Mouse (Mus musculus) gastrocnemius, adult 2 months (tissue): Measurements from ENCODE around the gene 4930455H04Rik. TPM values are rescaled to one million over a fixed set of nuclear protein-coding genes. Genes with fewer than 3 reads are reported as not detected.

Source experiments
- DNase-seq: peaks from one replicate; pipeline ENCODE4 v3.0.0; 2022
- H3K27ac ChIP-seq: fragments of 200-600 bp; 2 replicates; pipeline ENCODE4 v1.8.1; 2022; ENCODE audit warnings: mild to moderate bottlenecking
- H3K4me3 ChIP-seq: fragments of 200-600 bp; 2 replicates; pipeline ENCODE4 v1.8.1; 2022; ENCODE audit warnings: mild to moderate bottlenecking, moderate library complexity
- CTCF ChIP-seq: fragments of 200-600 bp; IDR thresholded peaks from 2 replicates; pipeline ENCODE4 v1.8.1; 2022; ENCODE audit warnings: antibody characterized with exemption, mild to moderate bottlenecking, moderate library complexity
- intact Hi-C: fragments of 180-260 bp; cut with DNase I; formaldehyde crosslinking; loops from one replicate; pipeline ENCODE4 v1.15.1; 2025
- total RNA-seq, 2 experiments: library from RNA; stranded (reverse); gene quantifications; 2 replicates each; pipeline ENCODE4 v1.2.3; 2021

Gene 4930455H04Rik
- total RNA-seq, 2 experiments from 2014 or later = 0.18 TPM; not detected in 1

- TF ChIP-seq CTCF = no peak
- intact Hi-C loops = no loop called here
- no peak for DNase-seq
- no peak overlapping the region for H3K27ac ChIP-seq
- no peak overlapping the region for H3K4me3 ChIP-seq
Observed at GRCm38 (mm10) chr3:117010182-117010581, 42.1 kb downstream of the 4930455H04Rik start.

- TF ChIP-seq CTCF = no peak
- DNase-seq = no peak
- Histone ChIP-seq H3K4me3 (no peak overlapping the region), H3K27ac (peak overlapping the region; percentile 82)
- intact Hi-C loops = loop anchor here (5.0 kb wide), 2 partner anchors 53 to 98 kb away; partner anchors contain the start of genes 4930455H04Rik and Palmd
Observed at GRCm38 (mm10) chr3:117020319-117020718, 52.3 kb downstream of the 4930455H04Rik start.

GRCm38 (mm10) chr3:117021907-117022306, 53.8 kb downstream of the 4930455H04Rik start:
- no peak for DNase-seq
- intact Hi-C loops = loop anchor here (5.0 kb wide), 2 partner anchors 55 to 100 kb away; partner anchors contain the start of genes 4930455H04Rik and Palmd
- Histone ChIP-seq H3K4me3 (no peak overlapping the region), H3K27ac (peak overlapping the region; percentile 82)
- TF ChIP-seq CTCF = no peak

- no peak for DNase-seq
- TF ChIP-seq CTCF = no peak
- intact Hi-C loops = loop anchor here (5.0 kb wide), 2 partner anchors 57 to 102 kb away; partner anchors contain the start of genes 4930455H04Rik and Palmd
Observed at GRCm38 (mm10) chr3:117024111-117024510, 56.0 kb downstream of the 4930455H04Rik start.

GRCm38 (mm10) chr3:117024557-117024956, 56.5 kb downstream of the 4930455H04Rik start:
- intact Hi-C loops = loop anchor here (5.0 kb wide), 2 partner anchors 57 to 102 kb away; partner anchors contain the start of genes 4930455H04Rik and Palmd
- H3K4me3 ChIP-seq = no peak overlapping the region
- no peak for DNase-seq
- H3K27ac ChIP-seq = peak overlapping the region; percentile 76
- no peak for TF ChIP-seq CTCF

More at GRCm38 (mm10) chr3:117024111-117024510, 56.0 kb downstream of the 4930455H04Rik start:
- Histone ChIP-seq H3K27ac (peak overlapping the region; percentile 76), H3K4me3 (no peak overlapping the region)

GRCm38 (mm10) chr3:117025421-117025820, 57.4 kb downstream of the 4930455H04Rik start:
- Histone ChIP-seq H3K27ac (peak overlapping the region; percentile 76), H3K4me3 (no peak overlapping the region)
- TF ChIP-seq CTCF = no peak
- no peak for DNase-seq
- intact Hi-C loops = no loop called here

Other genes starting within 250 kb of the 4930455H04Rik start
- 1,000 to 10,000 TPM in 1 of 2 experiments, 100 to 1,000 TPM in 1; 657 to 1,000 TPM for gene Agl, start 160.1 kb upstream of the 4930455H04Rik start, total RNA-seq
- gene Frrs1, start 108.8 kb upstream of the 4930455H04Rik start, total RNA-seq = 1 to 10 TPM; 1.9 to 2.7 TPM
- 10 to 100 TPM; 25.3 to 37.5 TPM for gene Palmd, start 720 bp downstream of the 4930455H04Rik start, total RNA-seq